Mouse (Mus musculus): Measurements from ENCODE around the gene Slc38a1. TPM values are rescaled to one million over a fixed set of nuclear protein-coding genes. Genes with fewer than 3 reads are reported as not detected.
A peak's percentile ranks its signal among the peaks of the same experiment; 100 is the strongest.

Gene Slc38a1
- polyA plus RNA-seq, 1 experiment from 2014 or later, result 142 TPM

GRCm38 (mm10) chr15:96599852-96600781, 42.6 kb downstream of the Slc38a1 start:
- ATAC-seq, result peak; percentile 34; the same call in 1 of the 2 replicates
- Histone ChIP-seq H3K27ac (peak overlapping the region; percentile 5; the same call in 1 of the 2 replicates), H3K4me3 (no peak overlapping the region), H3K9ac (no peak overlapping the region), H3K4me1 (peaks cover 54% of the 10 kb centered on the region), H3K4me2 (no peak overlapping the region), H3K27me3 (no peaks in the 10 kb centered on the region), H3K9me3 (replicated peaks) (no peaks in the 10 kb centered on the region), H3K36me3 (ENCODE audit: poor library complexity, severe bottlenecking) (peaks cover 45% of the 10 kb centered on the region)
- 45% methylated on average over 21 of the region's 21 CpGs for WGBS

DNA sequence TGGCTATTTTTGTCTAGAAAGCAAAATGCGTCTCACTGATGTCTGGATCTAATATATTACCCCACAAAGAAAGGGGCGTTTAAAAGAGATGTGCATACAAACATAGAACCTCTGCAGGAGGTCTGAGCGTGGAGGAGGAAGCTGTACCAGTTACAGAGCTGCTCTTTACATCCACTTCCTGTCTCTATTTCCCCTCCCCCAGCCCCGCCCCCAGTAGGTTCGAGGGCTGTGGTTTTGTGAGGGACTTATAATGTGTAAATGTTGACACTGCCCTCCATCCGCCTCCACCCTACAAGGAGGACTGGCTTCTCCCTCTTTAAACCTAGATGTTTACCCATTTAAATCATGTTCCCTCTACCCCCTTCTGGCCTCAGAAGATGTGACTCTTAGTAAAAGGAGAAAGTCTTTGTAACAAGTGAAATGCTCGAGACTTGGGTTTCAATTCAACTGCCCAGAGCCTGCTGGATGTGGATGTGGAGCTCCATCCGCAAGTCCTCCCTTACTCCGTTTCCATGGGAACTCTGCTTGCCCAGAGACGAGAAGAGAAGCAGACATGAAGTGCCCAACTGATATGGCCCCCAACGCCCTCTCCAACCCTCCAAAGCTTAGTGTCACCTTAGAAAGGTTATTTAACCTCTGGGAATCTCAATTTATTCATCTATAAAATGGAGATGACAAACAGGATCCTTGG, 43.7 kb downstream of the Slc38a1 start:
- Histone ChIP-seq H3K4me1 (peaks cover 57% of the 10 kb centered on the region), H3K9ac (no peak overlapping the region), H3K9me3 (replicated peaks) (no peaks in the 10 kb centered on the region), H3K4me3 (no peak overlapping the region), H3K4me2 (no peak overlapping the region), H3K27me3 (no peaks in the 10 kb centered on the region), H3K27ac (no peak overlapping the region), H3K36me3 (ENCODE audit: poor library complexity, severe bottlenecking) (peaks cover 42% of the 10 kb centered on the region; the same call in 1 of the 2 replicates)
- no peak for ATAC-seq
- 66% methylated on average over 11 of the region's 11 CpGs for WGBS

DNA sequence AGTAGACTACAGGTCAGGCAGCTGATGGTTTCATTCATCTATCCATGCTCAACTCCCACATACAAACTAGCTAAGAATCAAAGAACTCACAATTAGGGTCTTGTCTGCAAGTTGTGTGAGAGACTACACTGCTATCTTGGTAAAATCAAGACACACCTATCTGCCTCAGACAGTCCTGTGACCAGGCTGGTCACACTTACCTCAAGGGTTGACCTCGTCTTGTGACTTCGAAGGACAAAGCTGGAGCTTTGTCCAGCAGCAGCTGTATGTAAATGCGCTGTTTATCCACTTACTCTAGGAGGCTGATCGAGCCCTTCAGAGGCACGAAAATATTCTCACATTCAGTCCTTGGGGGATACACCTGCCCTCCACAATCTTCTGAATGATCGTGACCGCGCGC, 45.6 kb downstream of the Slc38a1 start:
- no peak overlapping the region for H3K9ac ChIP-seq
- H3K27me3 ChIP-seq, result no peaks in the 10 kb centered on the region
- peaks cover 40% of the 10 kb centered on the region for H3K36me3 ChIP-seq (ENCODE audit: poor library complexity, severe bottlenecking)
- H3K4me2 ChIP-seq, result no peak overlapping the region
- no peaks in the 10 kb centered on the region for H3K9me3 ChIP-seq (replicated peaks)
- no peak for ATAC-seq
- H3K27ac ChIP-seq, result no peak overlapping the region
- peaks cover 65% of the 10 kb centered on the region for H3K4me1 ChIP-seq
- WGBS, result 89% methylated on average over 9 of the region's 9 CpGs
- no peak overlapping the region for H3K4me3 ChIP-seq

DNA sequence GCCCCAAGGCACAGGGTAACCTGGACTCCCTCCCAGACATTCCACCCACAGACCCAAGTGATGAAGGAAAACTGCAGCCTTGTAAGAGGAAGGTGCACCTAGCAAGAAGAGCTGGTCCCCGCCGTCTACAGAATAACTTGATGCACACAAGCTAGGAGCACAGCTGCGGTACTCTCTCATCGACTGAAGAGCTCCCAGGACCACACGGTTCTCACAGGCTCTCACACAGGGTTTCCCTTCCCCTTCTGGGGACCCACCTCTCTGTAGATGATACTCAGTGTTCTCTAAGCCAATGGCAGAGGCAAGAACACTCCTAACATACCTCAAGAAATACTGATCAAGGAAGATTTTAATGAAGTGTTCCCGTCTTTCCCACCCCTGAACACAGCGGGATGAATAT, 48.4 kb downstream of the Slc38a1 start:
- WGBS, result 97% methylated on average over 7 of the region's 7 CpGs
- ATAC-seq, result no peak
- H3K9me3 ChIP-seq (replicated peaks), result no peaks in the 10 kb centered on the region
- H3K27me3 ChIP-seq, result no peaks in the 10 kb centered on the region
- H3K36me3 ChIP-seq (ENCODE audit: poor library complexity, severe bottlenecking), result peaks cover 50% of the 10 kb centered on the region
- H3K9ac ChIP-seq, result no peak overlapping the region
- 0 out of 2 replicates have a peak overlapping the region, but pooled peaks have one; percentile 37 for H3K27ac ChIP-seq
- H3K4me2 ChIP-seq, result no peak overlapping the region
- H3K4me1 ChIP-seq, result peaks cover 54% of the 10 kb centered on the region
- H3K4me3 ChIP-seq, result no peak overlapping the region

DNA sequence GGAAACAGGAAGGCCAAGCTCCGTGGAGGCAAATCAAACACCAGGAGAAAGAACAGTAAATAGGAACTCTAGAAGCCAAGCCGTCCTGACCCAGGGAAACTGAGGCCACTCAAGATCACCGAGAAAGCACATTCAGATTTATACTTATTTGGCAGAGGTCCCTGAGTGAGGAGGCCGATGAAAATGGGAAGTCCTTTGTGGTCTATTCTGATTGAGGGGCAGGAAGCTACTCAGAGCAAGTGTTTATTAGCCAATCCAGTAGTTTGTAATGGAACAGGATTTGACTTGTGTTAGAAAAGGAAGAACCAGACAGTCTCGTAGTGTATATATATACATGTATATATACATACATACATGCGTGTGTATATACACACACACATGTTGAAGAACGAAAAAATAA, 48.8 kb downstream of the Slc38a1 start:
- Histone ChIP-seq H3K4me3 (no peak overlapping the region), H3K27me3 (no peaks in the 10 kb centered on the region), H3K4me1 (peaks cover 54% of the 10 kb centered on the region), H3K9ac (no peak overlapping the region), H3K36me3 (ENCODE audit: poor library complexity, severe bottlenecking) (peaks cover 47% of the 10 kb centered on the region), H3K4me2 (no peak overlapping the region), H3K9me3 (replicated peaks) (no peaks in the 10 kb centered on the region), H3K27ac (peak overlapping the region; percentile 37; the same call in 1 of the 2 replicates)
- WGBS, result 86% methylated on average over 7 of the region's 7 CpGs
- no peak for ATAC-seq

DNA sequence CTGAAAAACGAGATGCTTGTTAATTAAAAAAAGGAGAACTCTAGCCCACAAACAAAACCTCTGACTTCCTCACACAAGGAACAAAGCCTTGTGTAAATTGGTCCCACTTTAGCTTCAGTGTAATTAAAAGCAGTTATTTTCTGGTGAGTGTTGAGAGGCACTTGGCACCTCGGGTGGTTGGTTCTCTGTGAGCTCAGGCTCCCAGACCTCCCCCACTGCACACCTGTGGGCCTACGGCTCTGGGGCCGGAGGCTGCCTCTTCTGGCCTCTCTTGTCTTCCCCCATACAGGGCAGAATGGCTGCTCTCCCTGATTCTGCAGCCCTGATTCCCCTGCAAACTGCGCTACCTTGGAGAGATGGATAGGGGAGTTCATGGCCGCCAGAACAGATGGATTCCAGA, 49.3 kb downstream of the Slc38a1 start:
- peaks cover 54% of the 10 kb centered on the region for H3K4me1 ChIP-seq
- WGBS, result 45% methylated on average over 6 of the region's 6 CpGs
- H3K4me2 ChIP-seq, result 0 out of 2 replicates have a peak overlapping the region, but pooled peaks have one; percentile 3
- ATAC-seq, result no peak
- H3K27me3 ChIP-seq, result no peaks in the 10 kb centered on the region
- no peaks in the 10 kb centered on the region for H3K9me3 ChIP-seq (replicated peaks)
- no peak overlapping the region for H3K9ac ChIP-seq
- H3K4me3 ChIP-seq, result no peak overlapping the region
- peak overlapping the region; percentile 37 for H3K27ac ChIP-seq
- peaks cover 50% of the 10 kb centered on the region for H3K36me3 ChIP-seq (ENCODE audit: poor library complexity, severe bottlenecking)

DNA sequence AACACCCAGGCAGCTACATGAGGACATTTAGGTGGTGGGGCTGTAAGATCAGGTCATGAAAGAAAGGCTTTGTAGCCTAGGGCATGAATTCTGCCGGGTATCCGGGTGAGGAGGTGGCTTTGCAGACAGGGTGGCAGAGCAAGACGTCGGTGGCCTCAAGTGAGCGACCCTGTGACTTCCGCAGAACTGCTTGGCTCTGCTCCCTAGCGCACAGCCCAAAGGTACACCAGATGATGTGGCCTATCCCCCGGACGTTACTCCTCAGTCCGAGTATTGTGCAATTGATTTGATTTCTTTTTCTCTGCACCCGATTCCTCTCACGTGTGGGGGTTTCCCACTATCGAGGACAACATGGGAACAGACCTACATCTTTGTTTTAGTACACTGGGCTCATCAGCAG, 49.7 kb downstream of the Slc38a1 start:
- no peak; the same call in 1 of the 2 replicates for ATAC-seq
- peaks cover 50% of the 10 kb centered on the region for H3K4me1 ChIP-seq
- 64% methylated on average over 13 of the region's 13 CpGs for WGBS
- H3K27me3 ChIP-seq, result no peaks in the 10 kb centered on the region
- H3K27ac ChIP-seq, result peak overlapping the region; percentile 37
- H3K36me3 ChIP-seq (ENCODE audit: poor library complexity, severe bottlenecking), result peaks cover 50% of the 10 kb centered on the region
- 0 out of 2 replicates have a peak overlapping the region, but pooled peaks have one; percentile 3 for H3K4me2 ChIP-seq
- no peaks in the 10 kb centered on the region for H3K9me3 ChIP-seq (replicated peaks)
- H3K4me3 ChIP-seq, result no peak overlapping the region
- H3K9ac ChIP-seq, result no peak overlapping the region

GRCm38 (mm10) chr15:96591876-96592417, 50.8 kb downstream of the Slc38a1 start:
- Histone ChIP-seq H3K27ac (no peak overlapping the region), H3K4me1 (peaks cover 49% of the 10 kb centered on the region), H3K27me3 (no peaks in the 10 kb centered on the region), H3K9me3 (replicated peaks) (no peaks in the 10 kb centered on the region), H3K36me3 (ENCODE audit: poor library complexity, severe bottlenecking) (peaks cover 54% of the 10 kb centered on the region), H3K4me2 (no peak overlapping the region), H3K9ac (no peak overlapping the region), H3K4me3 (no peak overlapping the region)
- no peak for ATAC-seq
- 73% methylated on average over 10 of the region's 10 CpGs for WGBS

DNA sequence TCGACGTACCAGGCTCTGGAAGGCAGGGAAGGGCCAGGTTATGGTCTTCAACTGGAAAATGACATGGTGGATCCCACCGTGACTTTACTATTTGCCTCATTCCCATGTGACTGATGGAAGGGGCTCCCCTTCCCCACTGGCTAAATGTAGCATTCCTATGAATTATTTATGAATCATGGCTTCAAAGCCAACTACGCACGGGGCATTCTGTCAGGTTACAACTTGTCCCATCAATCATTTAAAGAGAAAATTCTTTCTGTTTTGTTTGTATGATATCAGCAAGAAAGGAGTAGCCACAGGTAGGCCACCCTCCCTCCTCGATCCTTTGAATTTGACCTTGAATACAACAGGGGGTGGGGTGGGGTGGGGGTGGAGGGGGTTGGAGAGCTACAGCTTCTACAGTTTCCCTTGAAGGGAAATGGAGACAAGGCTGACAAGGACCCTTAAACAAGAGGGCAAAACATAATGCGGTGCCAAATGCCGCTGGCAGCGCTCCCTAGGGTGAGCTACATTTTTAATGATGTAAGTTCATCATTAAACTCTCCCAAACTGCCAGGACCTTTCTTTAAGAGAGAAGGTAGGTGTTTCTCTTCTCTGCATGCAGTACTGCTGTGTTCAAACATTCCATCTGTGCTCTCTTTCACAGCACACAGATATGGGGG, 53.6 kb downstream of the Slc38a1 start:
- Histone ChIP-seq H3K36me3 (ENCODE audit: poor library complexity, severe bottlenecking) (peaks cover 70% of the 10 kb centered on the region), H3K4me1 (peaks cover 43% of the 10 kb centered on the region), H3K4me3 (no peak overlapping the region), H3K27ac (peak overlapping the region; percentile 48), H3K4me2 (no peak overlapping the region), H3K9ac (no peak overlapping the region), H3K27me3 (no peaks in the 10 kb centered on the region), H3K9me3 (replicated peaks) (no peaks in the 10 kb centered on the region)
- peak; percentile 52; the same call in 1 of the 2 replicates for ATAC-seq
- 58% methylated on average over 9 of the region's 9 CpGs for WGBS

DNA sequence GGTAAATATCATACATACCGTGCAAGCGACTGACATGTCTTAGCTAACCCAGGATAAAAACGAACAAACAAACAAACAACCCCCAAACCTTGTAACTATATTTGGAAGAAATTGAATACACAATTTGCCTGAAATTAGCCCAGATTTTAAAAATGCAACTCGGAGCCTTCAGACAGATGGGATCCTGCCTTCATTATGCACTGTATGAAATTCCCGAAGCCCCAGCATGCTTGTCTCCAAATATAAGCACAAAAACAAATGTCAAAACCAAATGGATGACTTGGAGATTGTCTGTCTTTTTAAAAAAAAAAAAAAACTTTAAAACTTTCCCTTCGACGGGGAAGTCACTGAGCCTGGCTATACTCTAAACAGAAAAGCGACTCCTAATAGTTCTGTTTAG, 54.7 kb downstream of the Slc38a1 start:
- Histone ChIP-seq H3K27me3 (no peaks in the 10 kb centered on the region), H3K9ac (no peak overlapping the region), H3K4me2 (no peak overlapping the region), H3K27ac (no peak overlapping the region), H3K4me3 (no peak overlapping the region), H3K9me3 (replicated peaks) (no peaks in the 10 kb centered on the region), H3K36me3 (ENCODE audit: poor library complexity, severe bottlenecking) (peaks cover 81% of the 10 kb centered on the region), H3K4me1 (peaks cover 31% of the 10 kb centered on the region)
- no peak for ATAC-seq
- WGBS, result 96% methylated on average over 8 of the region's 8 CpGs

- Histone ChIP-seq H3K9ac (no peak overlapping the region), H3K27ac (no peak overlapping the region), H3K4me1 (peaks cover 1% of the 10 kb centered on the region; the same call in 1 of the 2 replicates), H3K27me3 (no peaks in the 10 kb centered on the region), H3K4me2 (no peak overlapping the region), H3K36me3 (ENCODE audit: poor library complexity, severe bottlenecking) (peaks cover 76% of the 10 kb centered on the region), H3K4me3 (no peak overlapping the region), H3K9me3 (replicated peaks) (no peaks in the 10 kb centered on the region)
- WGBS, result 92% methylated on average over 15 of the region's 15 CpGs
- ATAC-seq, result no peak
Measured at GRCm38 (mm10) chr15:96583371-96584008, 59.2 kb downstream of the Slc38a1 start.

Measured in forebrain, embryonic 13.5 days (tissue).